Mouse (Mus musculus) stomach, postnatal 0 days (tissue): ENCODE measurements around the gene E2f4.

Experiments
- CTCF ChIP-seq: IDR thresholded peaks from 2 replicates; pipeline ENCODE4 v1.5.1; 2016; ENCODE audit warnings: antibody characterized with exemption, low read depth, mild to moderate bottlenecking, moderate library complexity
- EP300 ChIP-seq: optimal IDR thresholded peaks from 2 replicates; pipeline ENCODE3; 2016; ENCODE audit warnings: antibody characterized with exemption

DNA sequence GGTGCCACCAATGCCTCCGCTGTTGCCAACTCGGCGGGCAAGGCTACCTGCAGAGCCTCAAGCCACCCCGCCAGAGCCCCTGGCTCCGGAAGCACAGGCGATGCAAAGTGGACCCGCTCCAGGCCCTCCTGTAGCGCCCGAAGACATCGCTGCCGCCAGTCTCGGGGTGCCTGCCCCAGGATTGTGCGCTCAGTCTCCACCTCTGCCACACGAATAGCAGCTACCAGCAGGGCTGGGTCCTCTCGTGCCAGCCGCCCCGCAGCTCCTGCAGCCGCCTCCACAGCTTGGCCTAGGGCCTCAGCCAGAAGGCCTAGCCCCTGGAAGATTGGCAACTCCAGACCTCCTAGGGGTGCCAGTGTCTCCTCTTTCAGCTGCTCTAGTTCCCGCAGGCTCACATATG is 4.1 kb upstream of the E2f4 start:
- no peak for TF ChIP-seq CTCF
- no peak for TF ChIP-seq EP300
